Mouse (Mus musculus) urinary bladder, adult 2 months (tissue): ENCODE measurements around the gene Fhl1. TPM values are rescaled to one million over a fixed set of nuclear protein-coding genes. Genes with fewer than 3 reads are reported as not detected.

Source experiments
- DNase-seq: peaks from one replicate; pipeline ENCODE4 v3.0.0; 2022; ENCODE audit warnings: low spot score
- polyA plus RNA-seq: library from polyadenylated mRNA; depleted of rRNA; stranded (reverse); fragments of >200 nt; gene quantifications from 2 replicates; pipeline ENCODE4 v1.2.3, GENCODE M21; 2012

Gene Fhl1
- polyA plus RNA-seq, 1 experiment: 1,694 TPM

- DNase-seq: no peak
These were observed 20.6 kb downstream of the Fhl1 start for GRCm38 (mm10) chrX:56752144-56752543.

DNA sequence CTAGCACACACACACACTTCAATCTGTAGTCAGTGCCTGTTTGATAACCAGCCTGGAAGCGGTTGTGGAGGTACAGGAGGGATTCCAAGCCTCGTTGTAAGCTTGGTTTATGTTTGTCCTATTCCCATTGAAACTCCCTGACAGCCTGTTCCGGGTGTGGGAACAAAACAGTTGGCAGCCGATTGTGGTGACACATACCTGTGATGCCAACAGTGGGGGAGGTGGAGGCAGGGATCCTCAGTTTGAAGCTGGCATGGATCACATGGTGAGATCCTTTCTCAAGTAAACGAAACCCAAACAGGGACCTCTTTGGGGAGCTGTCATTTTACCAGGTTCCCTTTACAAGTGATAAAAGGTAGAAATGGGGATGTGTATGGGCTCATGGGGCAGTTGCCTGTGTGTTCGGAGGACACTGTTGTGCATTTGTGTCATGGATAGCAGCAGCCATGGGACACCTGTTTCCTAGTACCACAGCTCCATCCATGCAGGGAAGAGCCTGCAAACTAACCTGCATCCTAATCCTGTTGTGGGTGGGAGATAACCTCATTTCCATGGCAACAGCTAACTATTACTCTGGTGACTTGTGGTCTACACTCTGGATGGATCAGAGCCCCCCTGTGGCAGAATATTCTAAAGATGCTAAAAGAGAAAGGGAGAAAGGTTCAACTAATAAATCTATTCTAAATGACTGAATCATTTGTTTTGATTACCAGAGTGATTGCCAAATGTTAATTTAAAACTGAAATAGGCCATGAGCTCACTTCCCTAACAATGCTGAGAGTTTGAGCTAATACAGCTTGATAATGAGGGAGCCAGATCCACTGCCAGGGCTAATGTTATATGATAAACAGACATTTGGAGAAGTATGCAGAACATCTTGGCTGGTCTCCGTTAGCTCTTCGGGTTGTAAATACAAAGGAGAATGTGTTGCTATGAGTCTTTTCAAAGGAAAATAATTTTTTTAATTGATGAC, 22.0 kb downstream of the Fhl1 start:
- DNase-seq: no peak

GRCm38 (mm10) chrX:56755646-56756045, 24.1 kb downstream of the Fhl1 start:
- no peak for DNase-seq

DNA sequence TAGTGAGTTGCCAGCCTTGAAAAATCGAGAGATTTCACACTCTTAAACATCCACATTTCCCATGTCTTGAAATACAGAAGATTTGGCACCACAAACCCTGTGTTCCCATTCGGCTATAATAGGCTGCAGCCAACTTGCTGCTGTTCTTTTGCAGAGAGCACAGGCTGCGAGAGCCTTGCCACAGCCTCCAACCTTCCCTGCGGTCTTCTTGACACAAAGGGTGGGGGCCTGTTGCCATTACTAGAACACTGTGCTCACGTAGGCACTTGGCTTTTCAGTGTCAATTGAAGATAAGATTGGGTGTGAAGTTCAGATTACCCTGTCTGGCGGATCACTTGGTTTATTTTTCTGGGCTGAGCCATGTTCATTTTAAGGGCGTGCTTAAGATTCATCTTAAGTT, 24.8 kb downstream of the Fhl1 start:
- no peak for DNase-seq

DNA sequence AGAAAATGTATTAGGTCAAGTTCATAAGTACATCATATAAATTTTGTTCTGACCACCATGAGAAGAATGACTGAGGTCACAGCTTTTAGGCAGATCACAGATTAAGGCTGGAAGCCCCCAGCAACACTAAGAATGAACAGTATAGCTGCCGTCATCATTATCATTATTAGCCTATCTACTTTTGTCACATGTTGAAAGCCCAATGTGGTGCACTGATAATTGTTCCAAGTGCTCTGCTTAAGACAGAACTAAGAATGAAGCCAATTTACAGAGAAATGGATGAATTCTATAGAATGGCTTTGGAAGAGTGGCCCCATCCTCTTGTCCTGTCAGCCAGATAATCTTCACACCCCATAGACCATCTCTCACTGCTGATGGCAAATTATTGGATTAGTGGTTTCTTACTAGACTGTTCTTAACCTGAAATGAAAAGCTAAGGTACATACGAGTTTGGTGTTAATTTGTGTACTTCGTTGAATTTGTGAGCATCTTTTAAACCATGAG, 28.7 kb downstream of the Fhl1 start:
- DNase-seq: no peak

DNA sequence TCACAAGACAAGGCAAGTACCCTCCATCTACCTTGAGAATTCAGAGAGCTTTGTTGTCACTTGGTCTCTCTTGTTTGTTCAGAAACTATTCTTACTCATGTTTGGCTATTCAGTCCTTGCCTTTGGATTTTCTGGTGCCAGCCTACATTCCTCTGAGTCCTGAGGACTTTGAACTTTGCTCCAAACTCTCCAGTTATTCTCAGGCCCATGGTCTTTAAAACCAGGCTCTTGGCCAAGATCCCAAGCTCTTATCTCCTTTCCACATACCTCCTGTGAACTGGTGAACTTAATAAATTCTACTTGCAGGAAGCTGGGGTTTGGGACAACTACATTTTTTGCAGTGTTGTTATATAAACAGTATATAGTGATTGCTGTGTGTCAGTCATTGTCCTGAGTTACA, 38.3 kb downstream of the Fhl1 start:
- no peak for DNase-seq

DNA sequence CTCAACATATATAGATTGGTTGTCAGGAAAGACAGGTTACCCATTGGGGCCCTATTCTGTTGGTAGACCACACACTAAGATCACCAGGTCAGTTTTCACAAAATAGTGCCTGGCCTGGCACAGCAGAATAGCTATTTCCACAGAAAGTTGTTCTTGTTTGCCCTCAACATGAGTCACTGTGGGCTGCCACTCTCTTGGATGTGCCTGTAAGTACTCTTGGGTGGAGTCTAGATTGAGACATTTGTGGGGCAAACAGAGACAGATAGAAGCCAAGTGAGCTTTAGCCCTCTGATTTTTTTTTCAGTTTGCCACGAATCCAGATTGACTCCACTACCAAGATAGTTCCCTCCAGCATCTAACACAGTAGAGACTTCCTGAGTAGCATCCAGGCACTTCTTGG, 40.2 kb downstream of the Fhl1 start:
- DNase-seq: no peak

DNA sequence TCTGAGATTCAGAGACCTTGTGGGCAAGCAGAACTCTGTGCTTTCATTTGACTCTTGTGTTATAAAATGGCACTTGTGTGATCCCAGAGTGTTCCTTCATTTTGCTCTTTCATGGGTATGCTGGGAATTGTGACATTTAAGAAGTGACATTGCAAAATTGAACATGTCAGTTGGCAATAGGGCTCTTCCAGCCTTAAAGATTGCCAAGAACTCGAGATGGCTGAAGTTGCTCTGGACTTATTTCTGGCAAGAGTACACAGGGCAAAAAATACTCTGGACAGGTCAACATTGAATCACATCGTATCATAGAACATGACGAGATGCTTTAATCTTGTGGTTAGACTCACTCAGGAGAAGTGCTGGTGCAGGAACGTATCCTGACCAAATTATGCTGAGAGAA, 41.7 kb downstream of the Fhl1 start:
- DNase-seq: no peak

GRCm38 (mm10) chrX:56786281-56787061, 54.9 kb downstream of the Fhl1 start:
- no peak for DNase-seq

- no peak for DNase-seq
These were observed 55.9 kb downstream of the Fhl1 start for GRCm38 (mm10) chrX:56787486-56787885.

GRCm38 (mm10) chrX:56790591-56790990, 59.0 kb downstream of the Fhl1 start:
- no peak for DNase-seq

GRCm38 (mm10) chrX:56791268-56791667, 59.7 kb downstream of the Fhl1 start:
- DNase-seq: peak; percentile 24

DNA sequence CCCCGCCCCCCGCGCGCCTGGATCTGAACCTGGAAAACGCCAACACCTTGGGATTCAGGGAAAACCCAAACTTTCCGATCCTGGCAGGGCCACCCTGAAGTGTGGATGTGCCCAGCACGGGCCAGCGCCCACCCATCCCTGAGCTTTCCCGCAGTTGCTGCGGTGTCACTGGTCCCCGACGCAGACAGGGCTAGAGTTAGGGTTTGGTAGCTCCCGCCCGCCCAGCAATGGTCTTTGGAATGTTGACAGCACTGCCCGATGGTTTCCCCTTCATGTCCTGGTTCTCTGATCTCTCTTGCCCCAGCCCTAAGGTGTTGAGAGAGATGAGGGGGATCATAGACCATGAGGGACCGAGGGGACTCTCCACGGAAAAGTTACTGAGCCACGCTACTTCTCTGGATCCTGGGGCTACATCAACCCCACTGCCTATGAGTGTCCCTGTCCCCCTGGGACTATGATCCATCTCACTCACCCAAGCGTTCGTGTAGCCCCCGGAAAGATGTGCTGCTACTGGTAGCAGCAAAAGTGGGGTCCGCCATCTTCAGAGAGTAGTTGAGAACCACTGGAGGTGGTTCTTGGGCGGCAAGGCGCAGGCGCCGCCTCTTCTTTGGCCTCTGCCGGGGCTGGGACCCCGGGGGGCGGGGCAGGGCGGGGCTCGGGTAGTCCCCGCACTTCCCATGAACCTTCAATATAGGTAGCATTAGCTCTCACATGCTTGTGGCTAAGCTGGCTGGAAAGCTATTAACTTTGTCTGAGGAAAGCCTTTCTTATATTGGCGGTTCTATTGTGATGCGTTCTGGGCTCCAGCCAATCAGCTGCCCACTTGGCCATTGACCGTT, 90.4 kb downstream of the Fhl1 start, which contains the start of gene Map7d3:
Gene Map7d3 (minus strand): TSS at position 562 of the 839 bp plus-strand sequence.
- no peak for DNase-seq

GRCm38 (mm10) chrX:56827492-56827891, 95.9 kb downstream of the Fhl1 start:
- no peak for DNase-seq

GRCm38 (mm10) chrX:56835842-56836241, 104.3 kb downstream of the Fhl1 start:
- no peak for DNase-seq

GRCm38 (mm10) chrX:56839369-56839768, 107.8 kb downstream of the Fhl1 start:
- DNase-seq: no peak

DNA sequence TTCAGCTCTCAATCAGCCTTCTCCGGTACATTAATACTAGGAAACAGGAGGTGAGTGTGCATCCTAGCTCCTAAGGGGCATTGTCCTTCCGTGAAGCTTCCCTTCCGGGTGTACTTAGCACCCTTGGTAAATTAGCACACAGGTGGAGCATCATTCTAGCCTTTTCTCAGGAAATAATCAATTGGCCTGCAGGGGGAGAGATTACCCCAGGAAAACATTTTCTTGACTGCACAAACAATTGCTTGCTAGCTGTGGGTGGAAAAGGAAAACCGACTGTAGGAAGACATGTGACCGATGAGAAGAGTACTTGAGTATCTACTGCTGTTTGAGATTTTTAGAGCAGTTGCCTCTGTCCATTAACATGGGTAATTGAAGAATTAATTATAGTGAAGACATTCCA, 109.7 kb downstream of the Fhl1 start:
- DNase-seq: no peak
